Mouse (Mus musculus): ENCODE data around the gene Lysmd3.
"Not testable (repeated sequence)": the region's sequence is repeated elsewhere in the genome, so short reads cannot be mapped to it uniquely, and the experiment has no call there.

Gene Lysmd3

DNA sequence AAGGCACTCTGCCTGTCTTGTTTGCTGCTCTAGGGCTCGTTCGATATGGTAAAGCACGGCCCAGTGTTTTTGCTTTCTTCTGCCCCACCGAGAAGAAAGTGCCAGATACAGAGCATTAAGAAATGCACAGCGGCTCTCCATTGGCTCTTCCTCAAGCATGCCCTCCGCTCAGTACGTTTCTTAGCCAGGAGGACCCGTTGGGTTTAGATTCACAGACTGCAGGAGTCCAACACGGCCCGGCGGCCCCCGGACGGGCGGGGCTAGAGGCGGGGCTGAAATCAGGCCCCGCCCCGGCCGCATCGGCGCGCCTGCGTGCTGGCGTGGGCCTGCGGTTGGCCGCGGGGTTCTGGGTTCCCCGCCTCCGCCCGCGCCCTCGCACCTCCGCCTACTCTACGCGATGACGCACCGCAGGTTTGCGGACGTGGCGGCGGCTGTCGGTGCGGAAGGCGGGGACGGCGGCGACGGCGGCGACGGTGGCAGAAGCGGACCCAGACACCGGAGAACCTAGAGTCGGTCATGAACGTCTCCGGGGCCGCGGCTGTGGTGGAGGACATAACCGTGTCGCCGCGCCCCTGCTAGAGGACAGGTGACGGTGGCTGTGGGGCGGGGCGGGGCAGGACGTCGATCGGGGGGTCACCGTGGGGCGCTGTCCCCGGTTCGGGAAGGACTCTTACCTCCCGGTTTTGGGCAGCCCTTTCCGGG lies at the start of gene Lysmd3:
Gene Lysmd3 (plus strand): TSS at position 313 of the 702 bp plus-strand sequence.
- DNase-seq: peak; percentile 89 to 93

- DNase-seq: no peak
These were observed 47.1 kb upstream of the Lysmd3 start for GRCm38 (mm10) chr13:81610349-81610748.

GRCm38 (mm10) chr13:81627861-81628260 lies 29.6 kb upstream of the Lysmd3 start:
- DNase-seq: not testable (repeated sequence)

DNA sequence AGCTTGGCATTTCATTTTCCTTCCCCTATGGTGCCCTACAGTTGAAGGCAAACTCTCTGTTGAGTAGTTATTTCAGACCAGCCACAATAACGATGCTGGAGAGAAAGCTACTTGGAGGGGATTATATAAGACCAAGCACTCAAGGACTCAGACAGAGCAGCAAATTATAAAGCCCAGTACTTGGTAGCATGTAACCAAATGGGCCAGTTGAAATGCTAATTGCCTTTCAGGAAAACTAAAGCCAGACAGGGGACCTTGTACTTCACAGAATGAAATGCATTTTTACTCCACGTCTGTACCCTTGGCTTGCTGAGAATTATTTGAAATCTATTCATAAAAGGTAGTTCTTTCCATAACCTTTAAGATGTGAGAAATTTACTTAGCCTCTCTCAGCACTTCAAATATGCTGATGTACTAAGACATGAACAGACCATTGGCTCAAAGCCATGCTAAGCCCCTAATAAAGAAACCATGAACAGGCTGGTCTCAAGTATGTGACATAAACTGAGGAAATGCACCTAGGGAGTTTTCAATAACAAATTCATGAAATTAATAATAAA lies 28.8 kb upstream of the Lysmd3 start:
- no peak for DNase-seq

- DNase-seq: no peak
These were observed 28.1 kb upstream of the Lysmd3 start for GRCm38 (mm10) chr13:81629395-81629794.

DNA sequence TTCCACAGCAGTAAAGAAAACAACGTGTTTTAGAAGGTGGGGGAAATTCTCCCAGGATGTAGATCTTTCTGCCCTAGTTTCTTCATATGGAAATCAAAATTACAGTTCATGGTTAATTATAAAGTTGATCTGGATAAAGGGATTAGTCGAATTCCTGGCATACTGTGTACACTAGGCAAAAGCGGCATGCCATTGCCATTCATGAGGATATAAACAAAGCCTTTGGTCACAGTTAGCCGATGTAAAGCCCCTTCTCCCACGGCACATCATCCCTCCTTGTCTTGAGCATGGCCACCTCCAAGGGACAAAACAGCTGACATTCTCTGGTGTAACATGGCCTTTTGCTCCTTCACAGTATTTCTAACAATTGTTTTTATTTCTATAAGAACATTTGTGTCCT lies 26.9 kb upstream of the Lysmd3 start:
- DNase-seq: no peak

DNA sequence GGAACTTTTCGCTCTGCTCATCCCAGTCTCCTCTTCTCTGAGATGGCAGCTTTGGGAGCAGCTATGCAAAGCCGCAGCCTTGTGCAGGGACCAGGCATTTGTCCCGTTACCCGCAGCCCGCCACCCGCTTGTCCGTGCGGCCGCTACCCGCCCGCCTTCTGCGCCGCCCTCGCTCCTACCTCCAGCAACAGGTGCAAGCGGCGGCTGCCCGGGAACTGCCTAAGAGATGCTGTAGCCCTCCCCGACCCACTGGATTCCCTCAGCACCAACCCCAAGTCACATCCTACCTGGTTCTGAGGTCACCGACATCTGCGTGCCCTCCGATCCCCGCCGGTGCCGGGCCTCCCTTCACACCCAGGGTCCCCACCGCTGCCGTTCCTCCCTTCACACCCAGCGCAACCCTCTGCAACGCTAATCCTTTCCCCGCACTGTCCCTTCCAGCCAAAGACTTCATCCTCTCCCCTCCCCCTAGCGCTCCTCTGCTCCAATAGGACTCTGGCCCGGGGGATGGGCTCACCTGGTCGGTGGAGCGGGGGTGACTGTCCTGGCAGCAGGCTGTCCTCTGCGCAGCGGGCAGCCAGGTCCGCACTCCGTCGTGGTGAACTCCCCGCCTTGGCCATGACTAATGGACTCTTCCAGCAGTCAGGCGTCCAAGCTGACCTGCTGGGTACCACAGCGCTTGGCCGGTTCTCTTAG lies 24.6 kb upstream of the Lysmd3 start, which contains the start of gene Adgrv1:
Gene Adgrv1 (minus strand): TSS at position 435 of the 696 bp plus-strand sequence.
- DNase-seq: no peak

- no peak for DNase-seq
These were observed 17.8 kb upstream of the Lysmd3 start for GRCm38 (mm10) chr13:81639624-81640023.

- DNase-seq: no peak
These were observed 16.6 kb upstream of the Lysmd3 start for GRCm38 (mm10) chr13:81640881-81641280.

GRCm38 (mm10) chr13:81641289-81642045 lies 16.0 kb upstream of the Lysmd3 start:
- peak in 1 of 2 experiments; percentile 18 for DNase-seq

- no peak for DNase-seq
These were observed 14.8 kb upstream of the Lysmd3 start for GRCm38 (mm10) chr13:81642491-81643149.

DNA sequence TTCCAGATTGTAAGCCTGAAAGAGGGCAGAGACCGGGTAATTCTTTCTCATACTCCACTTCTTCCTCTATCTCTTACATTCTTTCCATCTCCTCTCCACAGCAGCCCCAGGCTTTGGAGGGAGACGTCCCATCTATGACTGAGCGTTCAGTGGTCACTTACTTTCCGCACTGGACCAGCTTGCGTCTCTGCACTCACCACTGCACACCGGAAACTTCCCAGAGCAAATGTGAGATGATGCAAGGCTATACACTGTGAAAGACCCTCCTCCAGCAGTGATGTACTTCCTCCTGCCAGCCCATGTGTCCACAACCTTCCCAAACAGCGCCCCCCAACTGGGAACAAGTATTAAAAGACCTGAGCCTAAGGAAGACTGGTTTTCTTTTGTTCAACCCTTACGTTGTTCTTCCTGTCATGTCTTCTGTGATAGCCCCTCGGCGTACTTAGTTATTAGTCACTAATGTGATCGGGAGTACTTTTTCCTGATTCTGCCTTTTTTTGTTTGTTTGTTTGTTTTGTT lies 13.4 kb upstream of the Lysmd3 start:
- no peak for DNase-seq

- DNase-seq: no peak
These were observed 11.1 kb upstream of the Lysmd3 start for GRCm38 (mm10) chr13:81646348-81646747.

DNA sequence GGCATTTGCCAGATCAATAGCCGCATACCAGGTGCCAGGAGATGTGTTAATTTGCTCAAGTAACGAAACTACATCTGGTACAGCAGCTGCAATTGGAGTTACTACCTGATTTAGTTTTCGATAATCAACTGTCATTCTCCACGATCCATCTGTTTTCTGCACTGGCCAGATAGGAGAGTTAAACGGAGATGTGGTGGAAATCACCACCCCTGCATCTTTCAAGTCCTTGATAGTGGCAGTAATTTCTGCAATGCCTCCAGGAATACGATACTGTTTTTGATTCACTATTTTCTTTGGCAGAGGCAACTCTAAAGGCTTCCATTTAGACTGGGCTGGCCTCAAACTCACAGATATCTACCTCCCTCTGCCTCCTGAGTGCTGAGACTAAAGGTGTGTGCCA lies 7.1 kb upstream of the Lysmd3 start:
- not testable (repeated sequence) for DNase-seq

DNA sequence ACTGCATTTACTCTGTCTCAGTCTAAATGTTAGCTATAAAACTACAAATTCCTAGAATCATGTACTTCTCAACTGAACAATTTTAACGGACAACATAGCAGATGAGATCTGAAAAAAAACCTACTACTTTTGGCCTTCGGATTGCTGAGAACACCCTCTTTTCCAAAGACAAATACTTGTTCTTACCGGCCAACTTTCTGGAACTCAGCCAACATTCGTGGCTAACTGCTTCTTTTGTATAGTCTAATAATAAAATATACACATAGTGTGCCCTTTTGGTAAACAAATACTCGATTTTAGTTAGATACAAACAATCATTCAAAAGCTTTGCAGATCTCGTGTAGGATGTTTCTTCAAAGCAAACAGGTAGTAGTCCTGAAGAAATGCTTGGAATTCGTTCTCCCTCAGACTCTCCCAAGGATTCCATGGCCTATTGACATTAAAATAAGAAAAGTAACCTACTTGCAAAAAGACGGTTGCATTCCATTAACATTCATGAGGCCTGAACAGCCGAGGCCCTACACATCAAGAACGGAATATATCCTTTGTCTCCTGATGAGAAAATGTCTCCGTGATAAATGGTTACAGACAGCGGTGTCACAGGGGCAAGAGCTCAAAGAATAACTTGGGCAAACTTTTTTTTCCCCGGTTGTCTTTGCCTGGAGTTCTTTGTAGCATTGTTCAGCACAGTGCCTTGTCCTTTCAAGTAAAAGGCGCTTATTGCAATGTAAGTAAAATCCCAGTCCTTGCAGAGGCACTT lies 1.2 kb upstream of the Lysmd3 start:
- no peak for DNase-seq

GRCm38 (mm10) chr13:81657008-81657350 lies 484 bp upstream of the Lysmd3 start:
- DNase-seq: no peak

DNA sequence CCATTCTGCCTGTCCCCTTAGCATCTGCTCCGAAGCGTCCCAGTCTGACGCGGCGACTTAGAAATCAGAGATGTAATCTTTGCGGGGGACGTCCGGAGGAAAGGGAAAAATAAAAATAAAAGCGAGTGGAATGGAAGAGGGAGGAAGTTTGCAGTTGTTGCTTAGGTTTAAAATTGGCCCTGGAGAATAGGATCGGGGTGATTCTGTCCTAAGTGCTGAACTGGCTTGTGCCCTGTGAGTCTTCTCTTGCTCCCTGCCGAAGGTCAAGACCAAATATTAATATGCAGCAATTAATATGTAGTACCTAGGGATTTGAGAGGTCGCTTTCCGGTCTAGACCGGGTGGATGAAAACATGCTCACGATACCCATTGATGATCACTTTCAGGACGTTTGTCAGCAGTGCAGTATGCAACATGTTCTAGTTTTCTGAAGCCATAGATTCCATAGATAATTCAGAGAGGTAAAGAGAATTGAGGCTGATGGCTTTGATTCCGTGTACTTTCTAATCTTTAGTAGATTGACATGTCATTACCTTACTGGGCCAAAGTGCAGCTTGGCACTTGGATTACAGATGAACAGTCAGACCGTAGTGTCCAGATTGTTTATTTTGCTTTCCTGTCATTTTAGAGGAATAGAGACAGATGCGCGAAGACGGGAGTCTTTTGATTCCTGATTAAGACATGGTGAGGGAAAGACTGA lies 740 bp downstream of the Lysmd3 start:
- DNase-seq: no peak

GRCm38 (mm10) chr13:81663566-81664330 lies 6.3 kb downstream of the Lysmd3 start:
- no peak for DNase-seq

GRCm38 (mm10) chr13:81664331-81664698 lies 6.9 kb downstream of the Lysmd3 start:
- no peak for DNase-seq

GRCm38 (mm10) chr13:81667713-81668112 lies 10.2 kb downstream of the Lysmd3 start:
- DNase-seq: no peak

Data from thymus, postnatal 36 days (tissue).